Mouse (Mus musculus) left cerebral cortex, postnatal 14 days (tissue): Measurements from ENCODE around the gene Vmn1r121. TPM values are rescaled to one million over a fixed set of nuclear protein-coding genes. Genes with fewer than 3 reads are reported as not detected.
"Not testable (repeated sequence)": the region's sequence is repeated elsewhere in the genome, so short reads cannot be mapped to it uniquely, and the experiment has no call there.

ENCODE experiments used
- DNase-seq, 2 experiments: peaks; one replicate each; pipeline ENCODE4 v3.0.0; 2021 to 2022; ENCODE audit warnings: low spot score in 2 of 2, mixed read lengths in 1 of 2
- intact Hi-C: fragments of 180-260 bp; cut with DNase I; formaldehyde crosslinking; loops from one replicate; pipeline ENCODE4 v1.15.1; 2025
- long read RNA-seq, 2 experiments: library from polyadenylated mRNA; stranded (forward); transcript quantifications; one replicate each; pipeline ENCODE4 v2.0.0; 2021
- total RNA-seq, 2 experiments: library from RNA; stranded (reverse); gene quantifications; 2 replicates each; pipeline ENCODE4 v1.2.3; 2021

Gene Vmn1r121
- total RNA-seq: not detected
- long read RNA-seq, experiment 1: 0 reads
- long read RNA-seq, experiment 2: 0 reads

DNA sequence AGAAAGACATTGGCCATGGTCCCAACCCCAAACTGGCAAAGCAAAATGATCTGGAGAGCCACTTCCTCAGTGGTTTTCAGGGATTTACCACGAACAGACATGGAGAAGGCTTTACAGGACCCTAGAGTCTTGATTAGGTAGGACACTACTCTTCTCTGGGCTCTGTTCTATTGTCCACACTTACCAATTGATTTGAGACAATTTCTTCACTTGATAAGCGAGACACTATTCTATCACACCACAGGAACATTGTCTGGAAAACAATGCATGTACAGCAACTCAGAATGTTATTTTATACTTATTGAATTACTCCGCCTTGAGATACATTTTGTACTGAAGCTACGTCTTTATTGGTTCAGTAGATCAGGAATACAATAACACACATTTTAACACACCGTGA, at the start of gene Vmn1r121:
Gene Vmn1r121, minus strand, starts transcription at position 101 of the 400 bp plus-strand sequence.
- intact Hi-C loops, DNase-seq: not testable (repeated sequence)

DNA sequence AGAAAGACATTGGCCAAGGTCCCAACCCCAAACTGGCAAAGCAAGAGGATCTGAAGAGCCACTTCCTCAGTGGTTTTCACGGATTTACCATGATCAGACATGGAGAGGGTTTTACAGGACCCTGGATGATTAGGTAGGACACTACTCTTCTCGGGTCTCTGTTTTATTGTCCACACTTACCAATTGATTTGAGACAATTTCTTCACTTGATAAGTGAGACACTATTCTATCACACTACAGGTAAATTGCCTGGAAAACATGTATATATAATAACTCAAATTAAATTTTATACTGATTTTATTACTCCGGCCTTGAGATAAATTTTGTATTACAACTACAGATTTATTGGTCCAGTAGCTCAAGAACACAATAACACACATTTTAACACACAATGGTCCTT, 35.7 kb upstream of the Vmn1r121 start, which contains the start of gene Vmn1r122:
Gene Vmn1r122, minus strand, starts transcription at position 101 of the 400 bp plus-strand sequence.
- not testable (repeated sequence) for DNase-seq

DNA sequence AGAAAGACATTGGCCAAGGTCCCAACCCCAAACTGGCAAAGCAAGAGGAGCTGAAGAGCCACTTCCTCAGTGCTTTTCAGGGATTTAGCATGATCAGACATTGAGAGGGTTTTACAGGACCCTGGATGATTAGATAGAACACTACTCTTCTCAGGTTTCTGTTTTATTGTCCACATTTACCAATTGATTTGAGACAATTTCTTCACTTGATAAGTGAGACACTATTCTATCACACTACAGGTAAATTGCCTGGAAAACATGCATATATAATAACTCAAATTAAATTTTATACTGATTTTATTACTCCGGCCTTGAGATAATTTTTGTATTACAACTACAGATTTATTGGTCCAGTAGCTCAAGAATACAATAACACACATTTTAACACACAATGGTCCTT, 44.6 kb downstream of the Vmn1r121 start, which contains the start of gene Vmn1r120:
Gene Vmn1r120, minus strand, starts transcription at position 101 of the 400 bp plus-strand sequence.
- intact Hi-C loops, DNase-seq: not testable (repeated sequence)

More for the DNA sequence above, 35.7 kb upstream of the Vmn1r121 start, which contains the start of gene Vmn1r122:
- intact Hi-C loops: not testable (repeated sequence)

Other genes with a start within 250 kb of the Vmn1r121 start
- not detected for gene Vmn1r116, start 226.3 kb downstream of the Vmn1r121 start, total RNA-seq
- not detected for gene Vmn1r117, start 214.4 kb downstream of the Vmn1r121 start, total RNA-seq
- not detected for gene Vmn1r118, start 186.2 kb downstream of the Vmn1r121 start, total RNA-seq
- not detected for gene Vmn1r119, start 86.1 kb downstream of the Vmn1r121 start, total RNA-seq
- not detected for gene Vmn1r120, start 44.7 kb downstream of the Vmn1r121 start, total RNA-seq
- gene Vmn1r122, start 35.6 kb upstream of the Vmn1r121 start, total RNA-seq: not detected
- gene Vmn1r123, start 63.7 kb upstream of the Vmn1r121 start, total RNA-seq: not detected
- gene Gm5157, start 91.9 kb upstream of the Vmn1r121 start, total RNA-seq: not detected
- gene Vmn1r124, start 162.1 kb upstream of the Vmn1r121 start, total RNA-seq: not detected
- not detected for gene Vmn1r125, start 173.7 kb upstream of the Vmn1r121 start, total RNA-seq
- not detected for gene Vmn1r126, start 203.0 kb upstream of the Vmn1r121 start, total RNA-seq
- not detected for gene Vmn1r127, start 221.3 kb upstream of the Vmn1r121 start, total RNA-seq